Mouse (Mus musculus): ENCODE measurements around the gene Tlk2. TPM values are rescaled to one million over a fixed set of nuclear protein-coding genes. Genes with fewer than 3 reads are reported as not detected.

The Tlk2 gene
- polyA plus RNA-seq, 1 experiment from 2014 or later, result 18.6 TPM

GRCm38 (mm10) chr11:105151226-105152016 is 27.2 kb upstream of the Tlk2 start:
- 32% methylated on average over 18 of the region's 19 CpGs for WGBS
- ATAC-seq (replicated peaks), result no peak

DNA sequence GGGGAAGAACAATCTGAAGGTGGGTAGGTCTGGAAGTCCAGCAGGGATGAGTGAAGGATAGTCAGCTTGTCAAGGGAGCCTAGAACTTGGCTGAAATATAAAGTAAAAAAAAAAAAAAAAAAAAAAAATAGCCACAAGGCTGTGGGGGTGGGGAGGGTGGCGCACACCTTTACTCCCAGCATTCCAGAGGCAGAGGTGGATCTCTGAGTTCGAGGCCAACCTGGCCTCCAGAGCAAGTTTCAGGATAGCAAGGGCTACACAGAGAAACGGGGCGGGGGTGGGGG is 26.6 kb upstream of the Tlk2 start:
- WGBS, result 65% methylated on average over 4 of the region's 4 CpGs
- 0 out of 2 replicates have a peak, but pooled peaks cover 4% of the 10 kb centered on the region for H3K4me1 ChIP-seq
- no peak overlapping the region for H3K4me3 ChIP-seq
- no peak for ATAC-seq (replicated peaks)
- H3K9me3 ChIP-seq, result no peaks in the 10 kb centered on the region
- no peak overlapping the region for H3K27ac ChIP-seq (replicated peaks)
- H3K9ac ChIP-seq (replicated peaks), result no peak overlapping the region
- no peak overlapping the region for H3K4me2 ChIP-seq (replicated peaks)
- no peaks in the 10 kb centered on the region for H3K36me3 ChIP-seq
- H3K27me3 ChIP-seq, result no peaks in the 10 kb centered on the region

More at GRCm38 (mm10) chr11:105151226-105152016, 27.2 kb upstream of the Tlk2 start:
- no peak overlapping the region for H3K4me3 ChIP-seq
- no peak overlapping the region for H3K9ac ChIP-seq (replicated peaks)
- peak overlapping the region; percentile 12; the same call in 1 of the 2 replicates for H3K4me2 ChIP-seq (replicated peaks)
- H3K36me3 ChIP-seq, result no peaks in the 10 kb centered on the region
- H3K4me1 ChIP-seq, result 0 out of 2 replicates have a peak, but pooled peaks cover 4% of the 10 kb centered on the region
- H3K9me3 ChIP-seq, result no peaks in the 10 kb centered on the region
- no peak overlapping the region for H3K27ac ChIP-seq (replicated peaks)
- no peaks in the 10 kb centered on the region for H3K27me3 ChIP-seq

- H3K4me3 ChIP-seq, result no peak overlapping the region
- H3K27me3 ChIP-seq, result no peaks in the 10 kb centered on the region
- ATAC-seq (replicated peaks), result no peak
- H3K9ac ChIP-seq (replicated peaks), result no peak overlapping the region
- H3K36me3 ChIP-seq, result no peaks in the 10 kb centered on the region
- H3K9me3 ChIP-seq, result no peaks in the 10 kb centered on the region
- H3K4me1 ChIP-seq, result 0 out of 2 replicates have a peak, but pooled peaks cover 4% of the 10 kb centered on the region
- H3K27ac ChIP-seq (replicated peaks), result no peak overlapping the region
- 87% methylated on average over 11 of the region's 11 CpGs for WGBS
- H3K4me2 ChIP-seq (replicated peaks), result no peak overlapping the region
These were observed 26.2 kb upstream of the Tlk2 start for GRCm38 (mm10) chr11:105152357-105152899.

DNA sequence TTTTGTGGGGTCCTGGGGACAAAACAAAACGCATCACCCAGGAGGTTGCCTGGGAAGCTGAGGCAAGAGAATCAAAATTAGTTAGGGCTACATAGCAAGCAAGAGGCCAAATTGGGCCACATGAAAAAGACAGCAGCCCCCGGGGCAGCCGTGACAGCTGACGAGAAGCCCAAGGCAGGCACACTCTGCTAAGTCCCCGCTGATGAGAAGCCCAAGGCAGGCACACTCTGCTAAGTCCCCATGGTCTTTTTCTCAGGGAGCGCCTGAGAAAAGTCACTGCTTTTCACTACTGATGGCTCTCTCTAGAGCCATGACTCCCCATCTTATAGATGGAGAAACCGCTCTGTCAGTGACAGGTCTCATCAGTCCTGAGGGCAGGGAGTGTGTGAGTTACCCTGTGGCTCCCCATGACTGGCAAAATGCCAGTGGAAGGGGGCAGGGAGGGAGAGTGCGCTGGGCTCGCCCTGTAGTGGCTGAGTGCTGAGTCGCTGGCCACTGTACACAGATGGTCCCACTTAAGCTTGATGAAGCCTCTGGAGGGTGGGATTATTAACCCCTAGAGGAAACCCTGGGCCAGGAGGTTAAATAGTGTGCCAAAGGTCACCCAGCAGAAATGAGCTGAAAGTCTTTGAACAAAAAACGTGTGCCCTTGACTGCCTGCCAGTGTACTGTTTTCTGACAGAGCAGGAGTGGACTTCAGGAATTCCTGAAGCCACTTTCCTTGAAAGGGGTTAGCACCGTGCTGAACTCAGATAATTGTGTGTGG is 25.4 kb upstream of the Tlk2 start:
- Histone ChIP-seq H3K4me3 (no peak overlapping the region), H3K36me3 (no peaks in the 10 kb centered on the region), H3K4me1 (0 out of 2 replicates have a peak, but pooled peaks cover 4% of the 10 kb centered on the region), H3K27me3 (no peaks in the 10 kb centered on the region), H3K9me3 (no peaks in the 10 kb centered on the region), H3K9ac (replicated peaks) (no peak overlapping the region), H3K27ac (replicated peaks) (no peak overlapping the region), H3K4me2 (replicated peaks) (no peak overlapping the region)
- no peak for ATAC-seq (replicated peaks)
- WGBS, result 34% methylated on average over 12 of the region's 12 CpGs

DNA sequence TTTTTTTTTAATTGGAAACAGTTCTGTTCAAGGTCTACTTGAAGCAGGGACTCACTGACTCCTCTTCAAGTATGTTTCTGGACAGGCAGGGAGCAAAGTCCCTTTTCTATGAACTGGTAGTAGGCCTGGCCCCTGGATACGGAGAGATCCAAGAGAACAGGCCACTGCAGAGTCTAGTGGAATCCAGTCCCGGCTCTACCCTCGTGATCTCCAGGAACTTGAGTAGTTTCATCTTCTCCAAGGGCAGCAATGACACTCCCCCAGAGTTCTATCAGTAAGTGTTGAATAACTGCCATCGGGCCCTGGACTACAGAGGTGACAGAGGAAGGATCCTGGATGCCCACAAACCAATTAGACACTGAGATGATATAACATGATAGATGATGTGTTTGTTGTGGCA is 22.7 kb upstream of the Tlk2 start:
- no peak for ATAC-seq (replicated peaks)
- WGBS, result 87% methylated on average over 4 of the region's 4 CpGs
- Histone ChIP-seq H3K9ac (replicated peaks) (no peak overlapping the region), H3K9me3 (no peaks in the 10 kb centered on the region), H3K4me3 (no peak overlapping the region), H3K27me3 (no peaks in the 10 kb centered on the region), H3K4me2 (replicated peaks) (no peak overlapping the region), H3K27ac (replicated peaks) (no peak overlapping the region), H3K4me1 (0 out of 2 replicates have a peak, but pooled peaks cover 4% of the 10 kb centered on the region), H3K36me3 (no peaks in the 10 kb centered on the region)

GRCm38 (mm10) chr11:105156748-105157267 is 21.8 kb upstream of the Tlk2 start:
- Histone ChIP-seq H3K27me3 (no peaks in the 10 kb centered on the region), H3K27ac (replicated peaks) (no peak overlapping the region), H3K9me3 (no peaks in the 10 kb centered on the region), H3K4me2 (replicated peaks) (no peak overlapping the region), H3K9ac (replicated peaks) (no peak overlapping the region), H3K4me3 (no peak overlapping the region), H3K36me3 (no peaks in the 10 kb centered on the region), H3K4me1 (0 out of 2 replicates have a peak, but pooled peaks cover 4% of the 10 kb centered on the region)
- WGBS, result 87% methylated on average over 19 of the region's 19 CpGs
- no peak for ATAC-seq (replicated peaks)

GRCm38 (mm10) chr11:105158047-105158446 is 20.6 kb upstream of the Tlk2 start:
- Histone ChIP-seq H3K4me2 (replicated peaks) (no peak overlapping the region), H3K27ac (replicated peaks) (no peak overlapping the region), H3K36me3 (no peaks in the 10 kb centered on the region), H3K4me3 (no peak overlapping the region), H3K27me3 (no peaks in the 10 kb centered on the region), H3K9ac (replicated peaks) (no peak overlapping the region), H3K4me1 (0 out of 2 replicates have a peak, but pooled peaks cover 4% of the 10 kb centered on the region), H3K9me3 (no peaks in the 10 kb centered on the region)
- no peak for ATAC-seq (replicated peaks)

DNA sequence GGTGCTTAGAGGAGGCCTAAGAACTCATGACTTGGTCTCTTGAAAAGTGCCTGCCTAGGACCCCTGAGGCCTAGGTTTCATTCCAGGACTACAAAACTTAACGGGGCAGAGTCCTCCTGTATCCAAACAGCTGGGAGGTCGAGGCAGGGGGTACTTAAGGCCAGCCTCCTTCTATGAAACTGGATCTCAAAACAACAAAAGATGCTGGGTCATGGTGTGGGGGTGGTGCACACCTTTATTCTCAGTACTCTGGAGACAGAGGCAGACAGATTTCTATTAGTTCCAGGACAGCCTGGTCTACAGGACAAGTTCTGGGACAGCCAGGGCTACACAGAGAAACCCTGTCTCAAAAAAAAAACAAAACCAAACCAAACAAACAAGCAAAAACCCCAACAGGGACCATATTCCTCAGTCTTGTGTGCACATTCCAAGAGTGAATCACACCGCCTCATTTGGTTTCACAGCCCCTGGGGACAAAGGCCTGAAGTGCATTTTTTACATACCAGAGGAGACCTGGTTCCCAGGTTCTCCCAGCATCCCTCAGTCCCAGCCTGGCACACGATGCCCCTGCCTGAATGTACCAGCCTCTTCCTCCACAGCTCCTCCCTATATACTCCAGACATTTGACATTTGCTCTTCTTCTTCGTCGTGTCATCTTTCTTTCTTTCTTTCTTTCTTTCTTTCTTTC is 18.8 kb upstream of the Tlk2 start:
- no peak for ATAC-seq (replicated peaks)
- no peak overlapping the region for H3K9ac ChIP-seq (replicated peaks)
- H3K4me2 ChIP-seq (replicated peaks), result no peak overlapping the region
- H3K36me3 ChIP-seq, result no peaks in the 10 kb centered on the region
- H3K9me3 ChIP-seq, result no peaks in the 10 kb centered on the region
- no peaks in the 10 kb centered on the region for H3K4me1 ChIP-seq
- no peak overlapping the region for H3K4me3 ChIP-seq
- H3K27ac ChIP-seq (replicated peaks), result no peak overlapping the region
- WGBS, result 65% methylated on average over 6 of the region's 6 CpGs
- H3K27me3 ChIP-seq, result no peaks in the 10 kb centered on the region

DNA sequence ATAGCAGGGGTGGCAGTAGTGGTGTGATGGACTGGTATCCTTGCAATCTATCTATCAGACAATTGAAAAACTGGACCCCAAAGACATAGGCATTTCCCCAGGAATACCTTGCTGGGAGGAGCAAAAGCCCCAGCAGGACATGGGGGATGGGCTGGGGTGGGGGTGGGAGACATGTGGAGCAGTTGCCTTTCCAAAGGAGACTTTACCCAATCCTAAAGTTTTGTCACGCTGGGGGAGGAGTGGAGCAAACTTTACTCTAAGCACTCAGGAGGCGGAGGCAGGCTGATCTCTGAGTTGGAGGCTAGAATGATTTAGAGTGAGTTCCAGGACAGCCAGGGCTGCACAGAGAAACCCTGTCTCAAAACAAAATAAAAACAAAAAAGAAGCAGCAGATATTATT is 17.2 kb upstream of the Tlk2 start:
- H3K4me1 ChIP-seq, result no peaks in the 10 kb centered on the region
- H3K9ac ChIP-seq (replicated peaks), result no peak overlapping the region
- H3K4me3 ChIP-seq, result no peak overlapping the region
- no peaks in the 10 kb centered on the region for H3K36me3 ChIP-seq
- ATAC-seq (replicated peaks), result no peak
- no peaks in the 10 kb centered on the region for H3K27me3 ChIP-seq
- H3K9me3 ChIP-seq, result no peaks in the 10 kb centered on the region
- H3K4me2 ChIP-seq (replicated peaks), result no peak overlapping the region
- WGBS, result 94% methylated on average over 2 of the region's 2 CpGs
- H3K27ac ChIP-seq (replicated peaks), result no peak overlapping the region

- H3K9me3 ChIP-seq, result no peaks in the 10 kb centered on the region
- no peaks in the 10 kb centered on the region for H3K4me1 ChIP-seq
- no peak overlapping the region for H3K27ac ChIP-seq (replicated peaks)
- WGBS, result 87% methylated on average over 69 of the region's 69 CpGs
- no peak overlapping the region for H3K9ac ChIP-seq (replicated peaks)
- H3K4me2 ChIP-seq (replicated peaks), result no peak overlapping the region
- H3K36me3 ChIP-seq, result no peaks in the 10 kb centered on the region
- no peak for ATAC-seq (replicated peaks)
- H3K27me3 ChIP-seq, result no peaks in the 10 kb centered on the region
- no peak overlapping the region for H3K4me3 ChIP-seq
These were observed 13.8 kb upstream of the Tlk2 start for GRCm38 (mm10) chr11:105164516-105165510.

- Histone ChIP-seq H3K9me3 (no peaks in the 10 kb centered on the region), H3K27me3 (no peaks in the 10 kb centered on the region), H3K27ac (replicated peaks) (no peak overlapping the region), H3K4me2 (replicated peaks) (no peak overlapping the region), H3K4me3 (no peak overlapping the region), H3K4me1 (no peaks in the 10 kb centered on the region), H3K36me3 (no peaks in the 10 kb centered on the region), H3K9ac (replicated peaks) (no peak overlapping the region)
- ATAC-seq (replicated peaks), result no peak
- 94% methylated on average over 10 of the region's 10 CpGs for WGBS
These were observed 11.8 kb upstream of the Tlk2 start for GRCm38 (mm10) chr11:105166780-105167179.

Measured in forebrain, embryonic 15.5 days (tissue).